Mouse (Mus musculus): ENCODE data around the gene Armc12.

GRCm38 (mm10) chr17:28504182-28504581, 26.4 kb upstream of the Armc12 start:
- no peak for TF ChIP-seq CTCF (IDR thresholded peaks at IDR 0.05; ENCODE audit: low read depth)
- TF ChIP-seq EP300 (optimal IDR thresholded peaks at IDR 0.05), result no peak

All from stomach, postnatal 0 days (tissue).